Mouse (Mus musculus): ENCODE results near the gene Grin3b.

The Grin3b gene

DNA sequence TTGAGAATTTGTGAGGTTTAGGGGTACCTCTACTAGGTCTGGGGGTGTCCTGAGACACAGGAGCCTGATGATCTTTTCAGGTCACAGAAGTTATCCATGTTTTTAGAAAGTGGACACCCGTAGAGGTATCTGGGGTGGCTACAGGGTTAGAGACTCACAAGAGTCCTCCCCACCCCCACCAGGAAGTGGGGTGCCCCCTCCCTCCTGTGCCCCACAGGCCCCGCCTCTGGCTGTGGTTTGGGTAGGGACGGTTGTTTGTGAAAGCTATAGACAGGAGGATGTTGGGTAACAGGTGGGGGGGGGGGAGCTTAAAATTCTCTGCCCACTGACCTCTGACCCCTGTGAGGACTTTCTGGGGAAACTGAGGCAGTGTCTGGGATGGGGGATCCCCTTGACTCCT lies 46.8 kb downstream of the Grin3b start:
- DNase-seq (ENCODE audit: low read depth): peak; percentile 70

DNA sequence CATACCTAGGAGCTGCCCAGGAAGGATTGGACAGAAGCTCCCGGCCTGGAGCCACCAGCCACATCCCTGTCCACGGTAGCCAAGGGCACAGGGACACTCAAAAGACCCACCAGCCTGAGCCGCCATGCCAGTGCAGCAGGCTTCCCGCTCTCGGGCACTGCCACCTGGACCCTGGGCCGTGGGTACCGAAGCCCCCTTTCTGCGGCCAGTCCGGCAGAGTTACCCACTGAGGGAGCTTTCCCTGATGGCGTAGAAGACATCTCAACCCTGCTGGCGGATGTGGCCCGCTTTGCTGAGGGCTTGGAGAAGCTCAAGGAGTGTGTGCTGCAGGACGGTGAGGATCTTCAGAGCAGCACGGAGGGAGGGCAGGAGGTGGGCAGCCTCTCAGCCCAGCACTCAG lies 47.3 kb downstream of the Grin3b start:
- no peak for DNase-seq (ENCODE audit: low read depth)

DNA sequence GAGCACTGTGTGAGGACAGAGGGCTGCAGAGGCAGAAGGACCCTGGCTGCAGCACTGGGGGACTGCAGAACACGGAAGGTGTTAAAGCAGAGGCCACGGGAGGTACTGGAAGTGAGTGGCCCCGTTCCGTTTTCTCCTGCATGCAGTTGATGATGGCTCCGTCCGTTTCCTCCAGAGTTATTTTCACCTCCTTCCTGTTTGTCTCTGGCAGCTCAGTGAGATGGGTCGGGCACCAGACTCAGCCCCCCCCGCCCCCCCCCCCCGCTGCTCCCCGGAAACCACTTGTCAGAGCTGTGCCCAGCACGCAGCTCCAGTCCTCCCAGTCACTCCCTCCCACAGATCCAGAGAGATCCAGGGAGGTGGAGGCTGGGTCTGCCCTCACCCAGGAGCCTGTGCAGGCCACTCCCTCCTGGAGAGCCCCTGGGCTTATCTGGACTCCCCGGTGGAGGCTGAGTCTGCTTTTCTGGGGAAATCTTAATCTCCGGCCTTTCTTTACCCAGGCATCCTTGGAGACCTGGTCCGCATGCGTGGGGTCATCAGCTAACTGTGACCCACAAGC lies 48.3 kb downstream of the Grin3b start:
- no peak for DNase-seq (ENCODE audit: low read depth)

GRCm38 (mm10) chr10:80019471-80020131 lies 49.1 kb downstream of the Grin3b start:
- DNase-seq (ENCODE audit: low read depth): no peak

DNA sequence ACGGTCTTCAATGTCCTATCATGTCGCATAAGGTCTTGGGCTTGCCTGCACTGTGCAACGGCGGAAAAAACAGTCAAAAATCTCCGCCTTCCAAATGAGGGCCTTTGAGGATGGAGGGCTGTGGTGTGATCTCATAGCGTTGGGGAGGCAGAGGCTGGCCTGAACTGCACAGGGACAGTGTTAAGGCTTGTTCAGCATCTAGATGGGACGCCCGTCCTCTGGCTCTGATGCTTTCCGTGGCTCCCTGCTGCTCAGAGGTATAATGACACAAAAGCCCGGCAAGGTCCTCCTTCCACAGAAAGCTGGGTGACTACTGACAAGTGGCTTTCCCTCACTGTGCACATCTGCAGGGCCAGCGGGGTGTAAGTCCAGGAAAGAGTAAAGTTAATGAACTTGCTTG lies 49.7 kb downstream of the Grin3b start:
- DNase-seq (ENCODE audit: low read depth): no peak

GRCm38 (mm10) chr10:80020603-80021319 lies 50.2 kb downstream of the Grin3b start:
- DNase-seq (ENCODE audit: low read depth): no peak

DNA sequence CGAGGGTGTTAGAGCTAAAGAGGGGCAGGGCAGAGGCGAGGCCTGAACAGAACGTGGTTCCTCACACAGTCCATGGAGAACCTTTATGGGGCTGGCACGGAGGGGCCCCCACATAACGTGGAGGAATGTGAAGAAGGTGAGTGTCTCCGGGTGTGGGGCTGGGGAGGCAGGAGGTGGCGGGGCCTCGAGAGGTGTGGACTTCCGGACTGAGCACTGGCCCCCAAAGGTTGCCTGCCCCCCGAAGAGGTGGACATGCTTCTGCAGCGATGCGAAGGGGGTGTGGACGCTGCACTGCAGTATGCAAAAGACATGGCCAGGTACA lies 50.8 kb downstream of the Grin3b start:
- no peak for DNase-seq (ENCODE audit: low read depth)

DNA sequence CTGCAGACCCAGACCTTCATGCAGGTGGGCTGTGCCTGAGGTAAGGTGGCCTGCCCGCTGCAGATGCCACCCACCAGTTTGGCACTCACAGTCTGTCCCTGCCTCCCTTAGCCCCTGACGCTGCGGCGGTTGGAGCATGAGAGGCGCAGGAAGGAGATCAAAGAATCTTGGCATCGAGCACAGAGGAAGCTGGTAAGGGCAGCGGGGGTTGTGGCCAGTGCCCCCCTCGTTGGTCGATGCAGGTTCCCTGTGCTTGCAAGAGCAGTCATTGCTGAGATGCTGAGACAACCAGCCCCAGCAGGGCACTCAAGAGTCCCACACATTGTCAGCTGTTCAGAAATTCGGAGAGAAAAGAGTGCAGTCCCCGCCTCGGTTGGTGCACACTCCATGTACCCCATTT lies 51.6 kb downstream of the Grin3b start:
- DNase-seq (ENCODE audit: low read depth): no peak

DNA sequence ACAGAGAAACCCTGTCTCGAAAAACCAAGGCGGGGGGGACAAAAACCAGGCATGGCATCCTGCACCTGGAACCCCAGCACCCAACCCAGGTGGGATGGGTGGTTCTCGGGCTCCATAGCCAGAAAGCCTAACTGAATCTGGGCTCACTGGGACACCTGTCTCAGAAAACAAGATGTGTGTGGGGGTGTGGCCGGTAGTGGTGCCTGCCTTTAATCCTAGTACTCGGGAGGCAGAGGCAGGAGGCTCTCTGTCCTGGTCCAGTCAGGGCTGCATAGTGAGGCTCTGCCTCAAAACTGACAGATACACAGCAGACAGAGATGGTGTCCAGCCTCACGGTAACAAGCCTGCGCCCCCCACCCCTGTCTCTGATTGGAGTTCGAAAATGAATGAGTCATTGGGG lies 52.3 kb downstream of the Grin3b start:
- no peak for DNase-seq (ENCODE audit: low read depth)

DNA sequence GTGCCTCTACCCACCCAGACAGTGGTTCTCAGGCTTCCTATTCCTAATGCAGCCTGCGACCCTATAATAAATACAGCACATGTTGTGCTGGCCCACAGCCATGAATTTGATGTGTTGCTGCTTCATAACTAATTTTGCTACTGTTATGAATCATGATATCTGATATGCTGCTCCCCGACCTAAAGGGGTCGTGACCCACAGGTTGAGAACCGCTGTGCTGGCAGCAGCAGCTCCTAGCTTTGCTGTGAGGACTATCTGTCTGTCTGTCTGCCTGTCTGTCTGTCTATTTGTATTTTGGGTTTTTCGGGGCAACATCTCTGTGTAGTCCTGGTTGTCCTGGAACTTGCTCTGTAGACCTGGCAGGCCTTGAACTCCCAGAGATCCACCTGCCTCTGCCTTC lies 53.2 kb downstream of the Grin3b start:
- no peak for DNase-seq (ENCODE audit: low read depth)

DNA sequence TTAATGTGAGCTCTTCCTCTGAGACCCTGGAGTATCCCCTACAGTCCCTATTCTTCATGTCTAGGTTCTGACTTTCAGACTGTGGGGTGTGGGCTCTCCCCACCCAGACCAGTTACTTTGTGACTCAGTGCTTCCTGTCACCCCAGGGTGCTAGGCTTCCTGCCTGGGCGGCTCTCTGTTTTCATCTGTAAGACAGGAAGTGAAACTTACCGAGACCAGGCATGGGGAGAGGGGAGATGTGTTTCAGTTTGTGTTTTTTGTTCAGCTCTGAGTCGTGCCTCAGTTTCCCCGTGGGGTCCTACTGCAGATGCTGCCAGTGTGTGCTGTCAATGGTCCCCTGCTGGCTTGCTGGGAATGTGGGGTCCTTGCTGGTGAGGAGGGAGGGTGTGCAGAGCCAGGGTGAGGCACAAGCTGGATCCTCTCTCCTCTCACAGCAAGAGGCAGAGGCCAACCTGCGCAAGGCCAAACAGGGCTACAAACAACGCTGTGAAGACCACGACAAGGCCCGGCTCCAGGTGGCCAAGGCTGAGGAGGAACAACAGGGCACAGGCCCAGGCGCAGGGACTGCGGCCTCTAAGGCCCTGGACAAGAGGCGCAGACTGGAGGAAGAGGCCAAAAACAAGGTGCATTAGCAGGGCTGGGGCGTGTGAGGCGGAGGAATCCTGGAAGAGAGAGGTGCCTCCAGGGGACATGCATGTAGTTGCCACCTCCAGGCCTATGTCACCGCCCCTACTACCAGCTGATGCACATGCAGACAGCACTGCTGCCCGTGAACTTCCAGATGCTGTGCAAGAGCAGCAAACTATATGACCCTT lies 53.9 kb downstream of the Grin3b start:
- DNase-seq (ENCODE audit: low read depth): no peak

- no peak for DNase-seq (ENCODE audit: low read depth)
Measured at GRCm38 (mm10) chr10:80025044-80025347, 54.5 kb downstream of the Grin3b start.

GRCm38 (mm10) chr10:80025463-80025862 lies 54.9 kb downstream of the Grin3b start:
- DNase-seq (ENCODE audit: low read depth): no peak

- no peak for DNase-seq (ENCODE audit: low read depth)
Measured at GRCm38 (mm10) chr10:80025889-80026288, 55.4 kb downstream of the Grin3b start.
